Mouse (Mus musculus) kidney, adult 2 months (tissue): ENCODE measurements around the gene Ccdc82.

ENCODE experiments used
- CTCF ChIP-seq: fragments of 200-500 bp; conservative IDR thresholded peaks from 2 replicates; pipeline ENCODE4 v1.5.1; 2011; ENCODE audit warnings: low read depth, mild to moderate bottlenecking, control low read depth, low read length, moderate library complexity, mixed read lengths; ENCODE audit not compliant: insufficient read depth, insufficient read length
- POLR2A ChIP-seq: fragments of 200-500 bp; IDR thresholded peaks from one replicate; pipeline ENCODE4 v1.6.1; 2011; ENCODE audit warnings: low read depth, low read length, control low read depth

GRCm38 (mm10) chr9:13308718-13309117, 62.0 kb downstream of the Ccdc82 start:
- no peak for TF ChIP-seq CTCF
- no peak for TF ChIP-seq POLR2A
